Comparison of ENCODE assay signal across 20 mouse cellular contexts in the genomic region with DNA sequence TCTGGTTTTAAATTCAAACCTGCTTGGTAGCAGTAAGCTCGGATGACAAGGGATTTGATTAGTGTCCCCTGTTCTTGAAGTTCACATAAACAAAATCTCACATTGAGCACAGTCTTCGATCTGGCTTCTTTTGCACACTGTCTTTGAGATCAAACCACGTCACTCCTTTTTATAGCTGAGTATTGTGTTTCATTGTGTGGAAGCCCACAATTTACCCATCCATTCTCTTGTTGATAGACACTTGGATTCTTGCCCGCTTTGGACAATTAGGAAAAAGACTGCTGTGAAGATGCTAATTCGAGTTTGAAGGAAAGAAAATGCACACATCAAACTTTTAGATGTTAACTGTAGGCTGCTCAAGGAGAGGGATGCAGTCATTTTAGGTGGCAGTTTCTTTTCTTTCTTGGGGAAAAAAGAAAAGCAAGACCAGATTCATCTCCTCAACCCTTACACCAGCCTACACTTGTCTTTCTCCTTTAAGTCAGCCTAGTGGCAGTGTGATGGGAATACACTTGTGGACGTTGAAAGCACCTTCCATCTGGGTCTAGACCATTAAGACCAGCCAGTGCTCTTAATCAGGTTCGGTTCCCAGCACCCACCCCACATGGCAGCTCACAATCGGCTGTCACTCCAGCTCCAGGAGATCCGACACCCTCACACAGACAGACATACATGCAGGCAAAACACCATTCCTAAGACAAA. TPM values are rescaled to one million over a fixed set of nuclear protein-coding genes. Genes with fewer than 3 reads are reported as not detected.
"Had no signal": no experiment of that assay in that cellular context is flagged by ENCODE, and none has a peak within 500 bp of the region (broad histone marks: within the 10 kb centered on the region; RNA-seq: fewer than 3 reads in every experiment).

No protein-coding gene starts in this region.

- H3K36me3 ChIP-seq: kidney, embryonic 15.5 days; limb, embryonic 10.5 days; liver, embryonic 15.5 days; neural tube, embryonic 13.5 days; stomach, embryonic 15.5 days had no signal

- H3K4me2 ChIP-seq: kidney, embryonic 15.5 days; liver, embryonic 11.5 days; liver, embryonic 15.5 days; neural tube, embryonic 13.5 days; stomach, embryonic 15.5 days had no signal

- H3K27me3 ChIP-seq: kidney, embryonic 15.5 days; liver, embryonic 15.5 days; neural tube, embryonic 13.5 days; stomach, embryonic 15.5 days had no signal

- H3K9me3 ChIP-seq: kidney, embryonic 15.5 days; limb, embryonic 10.5 days; liver, embryonic 15.5 days; neural tube, embryonic 13.5 days; stomach, embryonic 15.5 days had no signal

- H3K9ac ChIP-seq: kidney, embryonic 15.5 days; liver, embryonic 15.5 days; neural tube, embryonic 13.5 days; stomach, embryonic 15.5 days had no signal

- DNase-seq: layer of hippocampus, adult 9-11 months; layer of hippocampus, postnatal 36 days; lung, adult 2 months; midbrain, embryonic 14.5 days; retina, postnatal 1 day; thymus, adult 2 months; thymus, postnatal 25 days had no signal

- ATAC-seq: lung, postnatal 0 days had no signal

- H3K27ac ChIP-seq: kidney, embryonic 15.5 days; limb, embryonic 10.5 days; liver, embryonic 15.5 days; neural tube, embryonic 13.5 days; stomach, embryonic 15.5 days had no signal

- H3K4me3 ChIP-seq: kidney, embryonic 15.5 days; limb, embryonic 10.5 days; liver, embryonic 15.5 days; neural tube, embryonic 13.5 days; stomach, embryonic 15.5 days had no signal

RNA-seq across cellular contexts. Expression of gene Tmed6, which starts 45.3 kb away (rescaled TPM):
- total RNA-seq: layer of hippocampus, adult 18-20 months; layer of hippocampus, postnatal 36 days; left cerebral cortex, adult 8-10 months; megakaryocyte progenitor cell, adult 5-6 weeks; monocyte, adult 5-6 weeks had no signal
- polyA plus RNA-seq: limb, embryonic 14.5 days; midbrain, embryonic 14.5 days; neural tube, embryonic 13.5 days; urinary bladder, adult 2 months had no signal
